Mouse (Mus musculus) C2C12 (cell line): Measurements from ENCODE around the gene Nprl3. TPM values are rescaled to one million over a fixed set of nuclear protein-coding genes. Genes with fewer than 3 reads are reported as not detected.
"Not testable (repeated sequence)": the region's sequence is repeated elsewhere in the genome, so short reads cannot be mapped to it uniquely, and the experiment has no call there.

Source experiments
- H3K27me3 ChIP-seq: one replicate; pipeline ENCODE4 v1.6.1; 2011; ENCODE audit not compliant: control insufficient read depth, insufficient read depth, insufficient read length
- H3K36me3 ChIP-seq: one replicate; pipeline ENCODE4 v1.6.1; 2011; ENCODE audit not compliant: control insufficient read depth, insufficient read depth
- H3K4me3 ChIP-seq: one replicate; pipeline ENCODE4 v1.5.1; 2011; ENCODE audit warnings: mild to moderate bottlenecking, control low read depth; ENCODE audit not compliant: poor library complexity, insufficient read depth, severe bottlenecking
- H3K79me2 ChIP-seq: one replicate; pipeline ENCODE4 v1.6.1; 2011; ENCODE audit not compliant: control insufficient read depth, insufficient read depth
- H3K79me3 ChIP-seq: one replicate; pipeline ENCODE4 v1.6.1; 2011; ENCODE audit warnings: low read depth, control low read depth
- H3ac ChIP-seq: one replicate; pipeline ENCODE3; 2011; ENCODE audit warnings: low read depth; ENCODE audit not compliant: control insufficient read depth, insufficient read length
- CTCF ChIP-seq: IDR thresholded peaks from one replicate; pipeline ENCODE4 v1.5.1; 2011; ENCODE audit not compliant: control insufficient read depth, insufficient read depth, insufficient read length
- MYOD1 ChIP-seq: IDR thresholded peaks from one replicate; pipeline ENCODE4 v1.6.1; 2011; ENCODE audit warnings: low read depth; ENCODE audit not compliant: control insufficient read depth, insufficient read length
- MYOG ChIP-seq: IDR thresholded peaks from one replicate; pipeline ENCODE4 v1.6.1; 2011; ENCODE audit not compliant: control insufficient read depth, insufficient read length; ENCODE audit errors: extremely low read depth
- USF1 ChIP-seq: IDR thresholded peaks from one replicate; pipeline ENCODE4 v1.6.1; 2011; ENCODE audit warnings: low read depth, mild to moderate bottlenecking, control low read depth, moderate library complexity
- polyA plus RNA-seq: library from polyadenylated mRNA; unstranded; fragments of >200 nt; fragmentation: generic; extraction: Trizol; gene quantifications from one replicate; pipeline ENCODE4 v1.2.1, GENCODE M21; 2012; ENCODE audit warnings: missing spikeins

Gene Nprl3
- polyA plus RNA-seq, 1 experiment, result 34.0 TPM

DNA sequence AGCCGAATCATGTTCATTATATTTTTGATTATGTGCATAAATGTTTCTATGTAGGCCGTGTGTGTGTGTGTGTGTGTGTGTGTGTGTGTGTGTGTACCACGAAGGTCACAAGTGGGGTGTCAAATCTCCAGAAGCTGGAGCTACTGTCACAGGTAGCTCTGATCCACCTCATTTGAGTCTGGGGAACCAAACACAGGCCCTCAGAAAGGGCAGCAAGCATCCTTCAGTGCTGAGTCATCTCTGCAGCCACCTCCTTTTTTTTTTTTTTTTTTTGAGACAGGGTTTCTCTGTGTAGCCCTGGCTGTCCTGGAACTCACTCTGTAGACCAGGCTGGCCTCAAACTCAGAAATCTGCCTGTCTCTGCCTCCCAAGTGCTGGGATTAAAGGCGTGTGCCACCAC lies 25.3 kb upstream of the Nprl3 start:
- H3K79me3 ChIP-seq, H3K36me3 ChIP-seq, H3K27me3 ChIP-seq, H3K79me2 ChIP-seq, H3K4me3 ChIP-seq, H3ac ChIP-seq: not testable (repeated sequence)

DNA sequence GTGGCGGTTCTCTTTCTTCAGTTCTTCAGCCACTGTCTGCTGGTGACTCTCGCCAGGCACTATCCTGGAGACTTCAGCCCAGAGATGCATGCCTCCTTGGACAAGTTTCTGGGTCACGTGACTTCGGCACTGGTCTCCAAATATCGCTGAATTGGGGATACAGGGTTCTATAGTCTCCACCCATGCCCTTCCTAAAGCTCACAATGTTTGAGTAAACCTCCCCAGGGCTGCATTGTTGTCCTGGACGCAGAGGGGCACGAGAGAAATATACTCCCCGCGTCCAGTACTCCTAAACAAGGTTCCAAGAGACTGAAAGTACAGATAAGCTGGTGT lies 20.0 kb upstream of the Nprl3 start:
- Histone ChIP-seq H3ac (no peak overlapping the region), H3K4me3 (no peak overlapping the region), H3K79me2 (no peaks in the 10 kb centered on the region), H3K79me3 (no peaks in the 10 kb centered on the region), H3K36me3 (no peaks in the 10 kb centered on the region), H3K27me3 (no peaks in the 10 kb centered on the region)
- no peak for TF ChIP-seq MYOD1
- TF ChIP-seq USF1, result peak; percentile 39

DNA sequence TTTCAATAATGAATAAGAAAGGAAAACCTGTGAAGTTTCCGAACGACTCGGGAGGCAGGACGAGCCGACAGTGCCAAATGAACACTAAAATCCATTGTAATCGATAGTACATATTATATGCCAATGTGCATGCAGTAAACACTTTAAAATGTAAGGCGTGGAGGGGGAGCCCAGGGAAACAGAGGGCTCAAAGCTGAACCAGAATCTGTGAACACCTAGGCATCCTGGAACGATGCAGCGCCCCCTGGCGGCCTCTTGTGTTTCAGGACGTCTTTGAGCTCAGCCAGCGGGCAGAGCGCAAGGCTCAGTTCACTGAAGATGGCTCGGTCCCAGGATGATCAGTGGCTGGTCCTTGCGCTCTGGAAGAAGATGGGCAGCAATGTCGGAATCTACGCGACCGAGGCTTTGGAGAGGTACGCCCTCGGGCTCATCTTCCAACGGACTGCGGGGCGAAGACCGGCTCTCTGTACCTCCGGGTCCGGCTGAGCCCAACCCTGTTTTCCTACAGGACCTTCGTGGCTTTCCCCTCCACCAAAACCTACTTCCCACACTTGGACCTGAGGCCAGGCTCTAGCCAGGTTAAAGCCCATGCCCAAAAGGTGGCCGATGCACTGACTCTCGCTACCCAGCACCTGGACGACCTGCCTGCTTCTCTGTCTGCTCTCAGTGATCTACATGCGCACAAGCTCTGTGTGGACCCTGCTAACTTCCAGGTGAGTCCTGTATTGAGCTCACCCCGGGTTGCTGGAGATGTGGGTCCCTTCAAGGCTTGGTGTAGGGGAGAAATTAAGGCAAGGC lies 19.4 kb upstream of the Nprl3 start, which contains the start of gene Hbq1b:
TSS of gene Hbq1b (plus strand) at position 271 of the 798 bp plus-strand sequence.
- not testable (repeated sequence) for H3K27me3 ChIP-seq, H3K4me3 ChIP-seq, H3K36me3 ChIP-seq, H3ac ChIP-seq, H3K79me3 ChIP-seq, H3K79me2 ChIP-seq
- TF ChIP-seq CTCF, result peak; percentile 10

DNA sequence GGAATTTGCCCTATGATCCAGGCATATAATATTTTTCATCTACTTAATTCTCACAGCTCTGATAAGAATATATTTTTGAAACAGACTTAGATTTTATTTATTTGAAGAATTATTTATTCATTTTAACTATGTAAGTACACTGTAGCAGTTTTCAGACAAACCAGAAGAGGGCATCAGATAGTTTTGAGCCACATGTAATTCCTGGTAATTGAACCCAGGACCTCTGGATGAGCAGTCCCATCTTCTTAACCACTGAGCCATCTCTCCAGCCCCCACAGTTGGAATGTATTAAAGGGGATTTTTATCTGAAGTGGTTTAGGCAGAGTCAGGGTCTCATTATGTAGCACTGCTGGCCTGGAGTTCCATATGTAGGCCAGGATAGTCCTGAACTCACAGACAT lies 18.4 kb upstream of the Nprl3 start:
- H3K79me3 ChIP-seq, H3K27me3 ChIP-seq, H3K79me2 ChIP-seq, H3ac ChIP-seq, H3K36me3 ChIP-seq, H3K4me3 ChIP-seq: not testable (repeated sequence)

DNA sequence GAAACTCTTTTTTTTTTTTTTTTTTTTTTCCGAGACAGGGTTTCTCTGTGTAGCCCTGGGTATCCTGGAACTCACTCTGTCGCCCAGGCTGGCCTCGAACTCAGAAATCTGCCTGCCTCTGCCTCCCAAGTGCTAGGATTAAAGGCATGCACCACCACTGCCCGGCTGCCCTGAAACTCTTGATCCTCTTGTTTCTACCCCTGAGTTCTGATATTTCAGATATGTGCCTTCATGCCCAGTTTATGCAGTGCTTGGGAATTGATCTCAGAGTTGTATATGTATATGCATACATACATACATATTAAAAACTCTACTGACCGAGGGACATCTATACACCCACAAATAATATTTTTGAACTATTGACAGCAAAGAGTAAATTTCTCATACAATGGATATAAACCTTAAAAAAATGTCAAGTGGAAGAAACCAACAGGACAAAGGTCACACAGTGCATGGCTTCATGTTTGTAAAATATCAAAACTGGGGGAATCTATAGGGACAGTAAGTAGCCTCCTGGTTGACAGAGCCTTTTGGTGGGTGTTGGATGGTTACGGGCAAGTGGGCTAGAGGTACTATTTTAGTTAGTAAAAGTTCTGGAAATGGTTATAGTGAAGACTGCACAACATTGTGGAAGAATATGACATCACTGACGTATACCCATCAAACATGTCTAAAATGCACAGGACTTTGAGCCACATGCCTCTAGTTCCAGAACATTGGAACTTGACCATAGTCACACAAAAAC lies 17.7 kb upstream of the Nprl3 start:
- no peaks in the 10 kb centered on the region for H3K79me2 ChIP-seq
- no peak overlapping the region for H3K4me3 ChIP-seq
- TF ChIP-seq MYOG, result no peak
- H3K79me3 ChIP-seq, result no peaks in the 10 kb centered on the region
- H3K27me3 ChIP-seq, result peaks cover 9% of the 10 kb centered on the region
- no peak overlapping the region for H3ac ChIP-seq
- H3K36me3 ChIP-seq, result no peaks in the 10 kb centered on the region

DNA sequence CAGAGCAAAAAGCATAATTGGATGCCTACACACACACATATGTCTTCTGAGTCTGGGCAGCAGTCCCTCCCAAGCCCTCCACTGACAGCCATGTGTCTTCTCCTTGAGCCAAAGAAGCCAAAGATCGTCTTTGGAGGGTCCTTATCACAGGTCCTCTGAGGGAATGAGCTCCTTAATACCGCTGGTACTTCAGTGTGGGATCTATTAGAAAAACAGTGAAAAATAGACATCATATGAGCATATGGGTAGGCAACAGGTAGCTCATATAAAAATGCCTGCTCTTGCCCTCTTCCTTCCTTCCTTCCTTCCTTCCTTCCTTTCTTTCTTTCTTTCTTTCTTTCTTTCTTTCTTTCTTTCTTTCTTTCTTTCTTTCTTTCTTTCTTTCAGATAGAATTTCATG lies 17.1 kb upstream of the Nprl3 start:
- not testable (repeated sequence) for H3K79me3 ChIP-seq, H3ac ChIP-seq, H3K4me3 ChIP-seq, H3K36me3 ChIP-seq, H3K79me2 ChIP-seq
- peaks cover 12% of the 10 kb centered on the region for H3K27me3 ChIP-seq

DNA sequence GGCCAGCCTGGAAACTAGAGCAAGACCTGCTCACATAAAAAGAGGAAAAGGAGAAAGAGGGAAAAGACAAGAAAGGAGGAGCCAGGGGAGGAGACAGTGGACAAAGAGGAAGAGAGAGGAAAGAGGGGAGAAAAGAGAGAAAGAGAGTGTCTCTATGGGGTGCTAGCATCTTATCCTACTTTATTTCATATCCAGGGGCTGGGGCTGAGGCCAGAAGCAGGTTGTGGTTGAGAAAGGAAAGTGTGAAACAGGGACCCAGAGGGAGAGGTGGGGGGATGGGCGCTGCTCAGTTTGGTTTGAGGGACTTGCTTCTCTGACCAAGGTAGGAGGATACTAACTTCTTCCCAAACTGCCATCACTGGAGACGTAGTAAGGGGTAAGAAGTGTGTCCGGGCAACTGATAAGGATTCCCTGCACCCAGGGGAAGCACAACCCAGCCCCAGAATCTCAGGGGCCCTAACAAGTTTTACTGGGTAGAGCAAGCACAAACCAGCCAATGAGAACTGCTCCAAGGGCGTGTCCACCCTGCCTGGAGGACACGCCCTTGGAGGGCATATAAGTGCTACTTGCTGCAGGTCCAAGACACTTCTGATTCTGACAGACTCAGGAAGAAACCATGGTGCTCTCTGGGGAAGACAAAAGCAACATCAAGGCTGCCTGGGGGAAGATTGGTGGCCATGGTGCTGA lies 15.7 kb upstream of the Nprl3 start, which contains the start of gene Hba-a1:
TSS of gene Hba-a1 (plus strand) at position 421 of the 687 bp plus-strand sequence.
- not testable (repeated sequence) for H3K36me3 ChIP-seq, H3ac ChIP-seq, H3K79me2 ChIP-seq, H3K4me3 ChIP-seq, H3K79me3 ChIP-seq
- H3K27me3 ChIP-seq, result peaks cover 21% of the 10 kb centered on the region
